Mouse (Mus musculus) ES-E14 (cell line): ENCODE data around the gene Ms4a18.

Experiments used
- CHD2 ChIP-seq: IDR thresholded peaks from 2 replicates; pipeline ENCODE4 v1.6.1; 2014; ENCODE audit warnings: mild to moderate bottlenecking, low read depth, low read length, inconsistent platforms
- HCFC1 ChIP-seq: IDR thresholded peaks from 2 replicates; pipeline ENCODE4 v1.6.1; 2012; ENCODE audit warnings: low read length, inconsistent platforms, borderline replicate concordance; ENCODE audit not compliant: insufficient read depth
- MAFK ChIP-seq: IDR thresholded peaks from 2 replicates; pipeline ENCODE4 v1.6.1; 2014; ENCODE audit warnings: mild to moderate bottlenecking, low read depth, low read length, inconsistent platforms; ENCODE audit not compliant: insufficient read depth
- ZC3H11A ChIP-seq: IDR thresholded peaks from 2 replicates; pipeline ENCODE4 v1.6.1; 2012; ENCODE audit warnings: low read depth, mild to moderate bottlenecking, inconsistent platforms, low read length, borderline replicate concordance
- ZNF384 ChIP-seq: IDR thresholded peaks from 2 replicates; pipeline ENCODE4 v1.6.1; 2012; ENCODE audit warnings: low read depth, low read length, inconsistent platforms

DNA sequence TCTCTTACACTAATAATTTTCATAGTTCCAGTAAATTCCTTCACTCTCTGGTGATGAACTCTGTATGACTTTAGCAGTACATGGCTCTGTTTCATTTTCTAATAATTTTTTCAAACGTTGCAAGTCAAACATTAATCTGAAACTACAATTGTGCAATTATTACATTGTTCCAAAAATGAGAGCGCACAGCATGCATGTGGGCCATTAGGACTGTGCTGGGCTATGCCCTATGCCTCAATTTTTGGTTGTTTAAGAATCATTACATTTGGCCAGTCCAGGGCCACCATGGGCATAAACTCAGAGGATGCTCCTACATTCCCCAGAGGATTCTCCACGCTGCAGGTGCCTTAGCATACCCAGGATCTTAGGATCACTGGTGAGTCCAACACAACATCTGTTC, 35.4 kb upstream of the Ms4a18 start:
- no peak for TF ChIP-seq HCFC1
- TF ChIP-seq CHD2, result no peak
- no peak for TF ChIP-seq MAFK
- TF ChIP-seq ZC3H11A, result no peak
- TF ChIP-seq ZNF384, result no peak
